Mouse (Mus musculus) ES-E14 (cell line): ENCODE measurements around the gene Mapk7.

ENCODE experiments used
- CHD2 ChIP-seq: IDR thresholded peaks from 2 replicates; pipeline ENCODE4 v1.6.1; 2014; ENCODE audit warnings: mild to moderate bottlenecking, low read depth, low read length, inconsistent platforms
- MAFK ChIP-seq: IDR thresholded peaks from 2 replicates; pipeline ENCODE4 v1.6.1; 2014; ENCODE audit warnings: mild to moderate bottlenecking, low read depth, low read length, inconsistent platforms; ENCODE audit not compliant: insufficient read depth
- ZNF384 ChIP-seq: IDR thresholded peaks from 2 replicates; pipeline ENCODE4 v1.6.1; 2012; ENCODE audit warnings: low read depth, low read length, inconsistent platforms

DNA sequence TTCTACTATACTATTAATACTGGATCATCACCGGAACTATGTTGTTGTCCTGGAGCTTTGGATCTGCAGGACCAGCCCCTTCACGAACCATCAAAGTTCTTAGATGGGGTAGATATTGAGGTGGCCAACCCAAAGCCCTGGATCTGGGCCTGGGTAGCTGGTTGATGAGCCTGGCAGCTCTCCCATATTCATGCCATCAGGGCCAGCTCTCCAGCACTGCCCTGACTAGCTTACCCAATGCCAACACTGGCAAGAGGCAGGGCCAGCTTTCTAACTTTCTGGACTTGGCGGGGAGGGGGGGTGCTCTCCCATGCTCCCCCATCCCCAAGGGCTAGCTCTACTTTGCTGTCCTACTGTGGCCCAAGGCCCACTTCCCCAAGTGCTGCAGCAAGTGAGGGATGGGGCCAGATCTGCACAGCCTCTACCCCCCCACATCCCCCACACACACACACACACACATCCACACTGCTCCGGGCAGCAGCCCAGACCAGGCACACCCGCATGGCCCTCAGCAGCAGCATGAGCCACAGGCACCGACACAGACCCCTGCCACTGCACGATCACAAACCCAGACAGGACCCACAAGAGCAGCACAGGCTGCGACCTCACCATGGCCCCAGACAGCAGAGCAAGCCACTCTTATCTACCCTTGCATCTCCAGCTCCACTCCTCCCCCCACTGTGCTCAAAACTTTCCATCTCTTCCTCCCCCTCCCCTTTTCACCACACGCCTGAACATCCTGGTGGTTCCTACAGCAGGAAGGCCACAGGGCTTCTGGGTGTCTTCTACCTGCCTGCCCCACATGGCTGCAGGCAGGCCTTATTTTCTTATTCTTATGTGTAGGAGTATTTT, 12.7 kb downstream of the Mapk7 start:
- TF ChIP-seq ZNF384: no peak
- TF ChIP-seq CHD2: no peak
- no peak for TF ChIP-seq MAFK
